Mouse (Mus musculus) retina, embryonic 14.5 days (tissue): Measurements from ENCODE around the gene Mllt6.

Source experiments
- DNase-seq: peaks from one replicate; pipeline ENCODE4 v3.0.0-alpha.2; 2015; ENCODE audit warnings: low spot score

Gene Mllt6

GRCm38 (mm10) chr11:97668160-97668559, 4.9 kb downstream of the Mllt6 start:
- DNase-seq, result no peak

- DNase-seq, result no peak
Measured at GRCm38 (mm10) chr11:97669268-97669667, 6.1 kb downstream of the Mllt6 start.

DNA sequence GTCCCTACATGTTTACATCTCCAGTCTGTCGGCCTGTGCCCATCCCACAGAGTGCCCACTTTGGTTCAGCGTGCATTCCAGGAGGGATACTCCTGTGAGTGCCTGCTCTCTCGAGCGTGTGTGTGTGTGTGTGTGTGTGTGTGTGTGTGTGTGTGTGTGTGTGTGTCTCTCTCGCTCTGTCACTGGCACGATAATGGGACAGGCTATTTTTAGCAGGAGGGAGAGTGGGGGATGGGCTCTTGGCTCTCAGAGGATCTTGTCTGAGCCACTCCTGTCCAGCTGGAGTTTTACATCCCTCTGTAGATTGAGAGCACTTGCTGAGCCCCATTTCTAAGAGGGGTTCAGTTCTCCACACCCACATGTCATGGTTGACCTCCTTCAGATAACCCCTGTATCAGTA, 6.6 kb downstream of the Mllt6 start:
- peak; percentile 69 for DNase-seq

DNA sequence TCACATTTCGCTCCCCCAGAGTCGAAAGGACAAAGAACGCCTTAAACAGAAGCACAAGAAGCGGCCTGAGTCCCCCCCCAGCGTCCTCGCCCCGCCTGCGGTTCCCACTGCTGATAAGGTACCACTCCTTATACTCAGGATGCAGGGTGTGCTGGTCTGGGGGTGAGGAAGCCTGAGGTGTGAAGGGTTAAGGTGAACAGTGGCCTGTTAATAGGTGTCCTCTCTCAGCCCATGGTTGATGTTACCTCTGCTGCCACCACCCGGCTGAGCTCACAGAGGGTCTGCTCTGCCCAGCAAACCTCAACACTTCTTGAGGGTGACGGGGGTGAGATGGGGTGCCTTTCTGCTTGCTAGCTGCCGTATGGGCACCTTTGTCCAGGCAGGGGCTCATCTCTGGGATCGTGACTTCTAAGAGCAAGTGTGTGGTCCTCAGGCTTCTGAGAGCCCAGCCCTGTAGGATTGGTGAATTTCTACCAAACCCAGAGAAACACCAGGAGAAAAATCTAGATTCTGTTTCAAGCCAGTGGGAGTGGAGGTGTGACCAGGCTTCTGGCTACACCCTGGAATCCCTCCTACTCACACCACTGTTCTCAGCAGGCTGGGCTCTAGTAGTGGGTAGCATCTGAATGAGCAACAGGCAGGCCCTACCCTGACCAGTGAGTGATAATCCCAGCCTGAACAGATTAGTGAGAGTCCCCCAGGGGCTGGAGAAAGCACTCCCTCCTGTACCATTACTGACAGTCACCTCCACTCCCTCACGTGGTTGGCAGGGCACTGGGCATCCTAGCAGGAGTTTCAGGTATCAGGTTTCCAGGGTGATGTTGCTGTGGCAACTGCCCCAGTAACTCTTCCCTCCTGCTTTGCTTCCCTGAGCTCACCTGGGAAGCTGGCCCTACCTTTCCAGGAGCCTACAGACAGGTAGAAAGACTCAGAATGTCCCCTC, 7.3 kb downstream of the Mllt6 start:
- no peak for DNase-seq

DNA sequence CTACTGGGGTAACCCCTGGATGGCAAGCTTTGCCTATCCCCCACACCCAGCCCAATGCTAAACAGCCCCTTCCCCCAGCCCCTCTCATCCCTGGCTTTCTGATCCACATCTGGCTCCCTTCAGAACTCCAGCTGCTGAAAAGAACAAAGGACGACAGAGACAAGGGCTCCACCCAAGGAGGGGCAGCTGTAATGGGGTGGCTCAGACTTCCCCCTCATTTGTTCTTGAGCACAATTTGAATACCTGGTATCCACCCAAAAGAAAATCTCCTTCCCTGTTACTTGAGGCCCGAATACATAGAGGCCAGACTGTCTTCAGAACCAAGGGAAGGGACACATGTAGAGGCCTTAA, 7.9 kb downstream of the Mllt6 start:
- no peak for DNase-seq

- no peak for DNase-seq
Measured at GRCm38 (mm10) chr11:97673148-97673547, 9.9 kb downstream of the Mllt6 start.

DNA sequence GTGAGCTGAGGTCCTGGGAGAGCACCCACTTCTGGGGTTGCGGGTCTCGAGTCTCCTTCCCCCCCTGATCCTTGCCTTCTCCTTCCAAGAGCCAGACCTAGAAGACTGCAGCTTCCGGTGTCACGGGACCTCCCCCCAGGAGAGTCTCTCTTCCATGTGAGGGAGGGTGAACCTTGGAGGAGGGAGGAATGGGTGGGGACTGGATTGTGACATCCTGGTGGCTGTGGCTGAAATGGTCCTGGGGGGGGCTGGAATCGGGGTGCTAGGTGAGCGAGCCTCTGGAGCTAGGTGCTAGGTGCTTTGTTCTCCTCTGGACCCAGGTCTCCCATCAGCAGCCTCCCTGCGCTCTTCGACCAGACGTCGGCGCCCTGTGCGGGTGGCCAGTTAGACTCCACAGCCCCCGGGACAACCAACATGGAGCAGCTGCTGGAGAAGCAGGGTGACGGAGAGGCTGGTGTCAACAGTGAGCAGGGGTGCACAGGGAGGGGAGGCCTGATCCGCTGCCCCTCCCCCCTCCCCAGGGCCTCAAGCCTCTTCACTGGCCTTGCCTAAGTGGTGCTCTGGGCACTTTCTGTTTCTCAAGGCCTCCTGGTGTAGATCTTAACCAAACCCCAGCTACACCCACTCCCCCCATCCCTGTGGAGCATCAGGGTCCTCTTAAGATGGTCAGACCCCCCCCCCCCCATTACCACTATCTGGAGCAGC, 13.0 kb downstream of the Mllt6 start:
- no peak for DNase-seq

GRCm38 (mm10) chr11:97677381-97677780, 14.2 kb downstream of the Mllt6 start:
- no peak for DNase-seq

- peak; percentile 45 for DNase-seq
Measured at GRCm38 (mm10) chr11:97677842-97678241, 14.6 kb downstream of the Mllt6 start.

DNA sequence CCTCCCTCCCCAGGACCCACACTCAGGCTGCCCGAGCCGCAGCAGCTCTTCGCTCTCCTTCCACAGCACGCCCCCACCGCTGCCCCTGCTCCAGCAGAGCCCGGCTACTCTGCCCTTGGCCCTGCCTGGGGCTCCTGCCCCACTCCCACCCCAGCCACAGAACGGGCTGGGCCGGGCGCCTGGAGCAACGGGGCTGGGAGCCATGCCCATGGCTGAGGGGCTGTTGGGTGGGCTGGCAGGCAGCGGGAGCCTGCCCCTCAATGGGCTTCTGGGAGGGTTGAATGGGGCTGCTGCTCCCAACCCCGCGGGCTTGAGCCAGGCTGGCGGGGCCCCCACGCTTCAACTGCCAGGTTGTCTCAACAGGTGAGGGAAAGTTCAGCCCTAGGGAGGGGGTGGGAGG, 15.1 kb downstream of the Mllt6 start:
- DNase-seq, result no peak

- no peak for DNase-seq
Measured at GRCm38 (mm10) chr11:97680430-97680829, 17.2 kb downstream of the Mllt6 start.

- DNase-seq, result no peak
Measured at GRCm38 (mm10) chr11:97682504-97683055, 19.4 kb downstream of the Mllt6 start.

- no peak for DNase-seq
Measured at GRCm38 (mm10) chr11:97684063-97684680, 21.0 kb downstream of the Mllt6 start.

GRCm38 (mm10) chr11:97684766-97685165, 21.6 kb downstream of the Mllt6 start:
- no peak for DNase-seq

DNA sequence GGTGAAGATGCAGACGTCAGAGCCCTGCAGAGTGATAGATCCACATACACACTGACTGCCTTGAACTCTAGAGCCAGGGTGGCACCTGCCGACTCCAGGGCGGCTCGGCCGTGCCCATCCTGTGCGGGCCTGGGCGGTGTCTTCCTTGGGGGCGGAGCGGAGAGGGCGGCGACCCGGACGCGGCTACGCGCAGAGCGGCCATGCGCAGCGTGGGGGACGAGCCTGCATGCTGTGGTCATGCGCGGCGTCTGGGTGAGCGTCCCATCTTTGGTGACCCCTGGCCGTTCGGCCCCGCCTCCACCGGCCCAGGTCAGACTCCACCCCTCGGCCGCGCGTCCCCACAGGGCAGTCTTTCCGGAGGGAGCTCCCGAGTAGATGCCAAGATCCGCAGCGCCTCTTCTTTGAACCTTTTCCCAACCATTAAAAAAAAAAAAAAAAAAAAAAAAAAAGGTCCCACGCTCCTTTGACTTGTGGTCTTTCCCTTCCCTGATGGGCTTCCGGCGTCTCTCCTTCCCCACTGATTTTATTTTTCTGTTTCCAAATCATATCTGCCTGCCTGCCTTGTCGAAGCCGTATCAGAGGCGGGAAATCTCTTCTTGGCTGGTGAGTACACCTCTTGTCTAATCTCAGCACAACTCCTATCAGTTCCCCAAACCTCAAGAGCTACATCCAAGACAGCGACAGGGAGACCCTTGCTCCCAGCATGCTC, 22.6 kb downstream of the Mllt6 start, which contains the start of gene Cisd3:
Cisd3 (plus strand) TSS at position 214 of the 709 bp plus-strand sequence.
- DNase-seq, result peak; percentile 83

DNA sequence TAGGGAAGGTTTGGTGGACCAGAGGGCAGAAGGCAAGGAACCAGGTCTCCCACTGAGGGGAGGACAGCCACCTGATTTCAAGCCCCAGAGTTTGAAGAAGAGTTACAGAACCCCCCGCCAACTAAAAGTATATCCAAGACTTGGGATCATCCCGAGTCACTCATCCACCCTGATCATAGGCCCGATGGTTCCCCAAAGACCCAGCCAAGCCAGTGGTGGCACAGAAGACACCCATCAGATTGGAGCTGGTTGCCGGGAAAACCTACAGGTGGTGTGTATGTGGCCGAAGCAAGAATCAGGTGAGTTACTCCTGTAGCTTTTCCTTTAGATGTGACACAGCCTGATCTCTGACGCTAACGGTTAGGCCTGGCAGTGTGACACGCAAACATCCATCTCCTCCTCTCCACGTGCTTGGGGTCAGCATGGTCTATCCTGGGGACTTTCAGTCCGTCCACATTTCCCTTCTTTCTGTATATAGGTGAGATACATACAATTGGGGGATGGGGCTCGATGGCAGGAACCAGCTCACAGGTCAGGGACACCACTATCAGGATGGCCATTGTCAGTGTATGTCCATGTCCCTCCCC, 23.2 kb downstream of the Mllt6 start:
- no peak for DNase-seq

DNA sequence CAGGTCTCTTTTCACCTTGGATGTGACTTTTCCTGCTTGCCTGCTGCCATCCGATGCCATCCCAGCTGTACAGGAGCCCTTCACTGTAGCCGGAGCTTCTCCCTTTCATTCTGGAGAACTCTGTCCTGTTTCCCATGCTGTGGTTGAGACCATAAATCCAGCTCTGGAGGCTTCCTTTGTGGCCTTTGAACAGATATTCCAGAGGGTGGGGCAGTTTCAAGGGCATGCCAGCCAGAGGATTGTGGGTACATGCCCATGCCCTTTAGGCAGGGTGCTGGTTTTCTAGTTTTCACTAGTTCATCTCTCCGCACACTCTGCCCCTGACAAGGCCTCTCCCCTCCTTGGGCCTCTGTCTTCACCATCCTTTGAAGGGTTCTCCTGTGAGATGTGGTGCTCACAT, 23.8 kb downstream of the Mllt6 start:
- no peak for DNase-seq

DNA sequence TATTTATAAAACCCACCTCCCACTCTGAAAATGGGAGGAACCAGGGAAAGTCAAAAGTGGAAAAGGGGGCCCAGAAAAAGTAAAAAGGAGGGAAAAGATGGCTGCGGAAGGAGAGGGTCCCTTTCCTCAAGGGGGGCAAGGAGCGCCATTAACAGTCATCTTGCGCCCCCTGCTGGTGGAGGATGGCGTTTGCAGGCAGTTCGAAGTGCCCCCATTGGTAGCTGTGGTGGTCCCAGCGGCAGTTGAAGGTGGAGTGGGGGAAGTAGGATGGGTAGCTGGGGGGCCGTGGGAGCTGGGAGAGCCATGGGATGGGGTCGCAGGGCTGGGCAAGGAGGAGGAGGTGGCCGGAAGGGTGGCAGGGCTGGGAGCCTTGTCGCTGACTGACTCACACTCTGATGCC, 26.6 kb downstream of the Mllt6 start:
- peak; percentile 90 for DNase-seq

DNA sequence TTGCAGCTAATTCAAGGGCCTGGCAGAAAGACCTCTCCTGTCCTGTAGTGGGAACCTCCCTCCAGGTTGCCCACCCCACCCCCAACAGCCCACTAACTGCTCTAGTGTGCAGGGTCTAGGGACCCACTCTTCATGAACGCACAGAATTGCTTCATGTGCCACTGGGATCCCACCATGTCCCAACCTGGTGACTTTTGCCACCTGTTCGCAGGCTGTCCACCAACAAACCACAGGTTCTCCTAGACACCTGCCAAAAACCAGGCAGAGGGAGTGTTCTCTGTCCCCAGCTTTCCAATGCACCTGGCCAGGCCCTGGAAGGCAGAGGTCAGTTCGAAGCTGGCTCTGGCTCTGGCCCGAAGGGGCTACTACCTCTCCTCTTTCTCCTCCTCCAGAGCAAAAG, 31.2 kb downstream of the Mllt6 start:
- no peak for DNase-seq

DNA sequence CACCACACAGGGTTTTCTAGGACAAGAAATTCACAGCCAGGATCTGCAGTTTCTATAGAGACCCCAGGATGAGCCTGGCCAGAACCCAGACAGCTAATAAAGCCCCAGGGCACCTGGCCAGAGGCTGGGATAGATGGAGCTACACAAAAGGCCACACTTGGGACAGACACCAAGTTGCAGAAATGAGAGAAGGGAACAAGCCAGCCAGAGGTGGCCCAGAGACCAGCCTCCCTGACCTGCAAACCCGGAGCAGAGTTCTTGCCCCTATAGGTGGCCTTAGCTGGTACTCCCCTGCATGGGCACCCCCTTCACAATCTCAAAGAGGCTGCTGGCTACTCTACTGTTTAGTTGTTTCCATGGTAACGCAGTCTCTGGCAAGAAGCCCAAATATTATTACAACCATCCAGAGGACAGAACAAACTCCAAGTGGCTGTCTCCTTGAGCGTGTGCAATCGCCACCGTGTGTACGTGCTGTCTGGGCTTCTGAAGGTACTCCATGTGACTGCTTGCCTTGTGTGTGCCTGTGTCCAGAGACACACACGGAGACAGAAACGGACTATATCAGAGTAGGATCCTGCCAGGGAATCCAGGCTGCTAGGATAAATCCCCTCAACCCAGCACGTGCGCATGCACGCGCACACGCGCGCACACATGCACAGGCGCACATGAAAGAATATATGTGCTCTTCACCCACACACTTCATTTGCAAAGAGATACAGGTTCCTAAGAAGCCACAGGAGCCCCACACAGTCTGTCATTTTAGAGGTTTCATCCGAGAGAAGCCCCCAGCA, 31.9 kb downstream of the Mllt6 start:
- no peak for DNase-seq
